10 mouse cellular contexts compared by ENCODE assay signal in the genomic region with DNA sequence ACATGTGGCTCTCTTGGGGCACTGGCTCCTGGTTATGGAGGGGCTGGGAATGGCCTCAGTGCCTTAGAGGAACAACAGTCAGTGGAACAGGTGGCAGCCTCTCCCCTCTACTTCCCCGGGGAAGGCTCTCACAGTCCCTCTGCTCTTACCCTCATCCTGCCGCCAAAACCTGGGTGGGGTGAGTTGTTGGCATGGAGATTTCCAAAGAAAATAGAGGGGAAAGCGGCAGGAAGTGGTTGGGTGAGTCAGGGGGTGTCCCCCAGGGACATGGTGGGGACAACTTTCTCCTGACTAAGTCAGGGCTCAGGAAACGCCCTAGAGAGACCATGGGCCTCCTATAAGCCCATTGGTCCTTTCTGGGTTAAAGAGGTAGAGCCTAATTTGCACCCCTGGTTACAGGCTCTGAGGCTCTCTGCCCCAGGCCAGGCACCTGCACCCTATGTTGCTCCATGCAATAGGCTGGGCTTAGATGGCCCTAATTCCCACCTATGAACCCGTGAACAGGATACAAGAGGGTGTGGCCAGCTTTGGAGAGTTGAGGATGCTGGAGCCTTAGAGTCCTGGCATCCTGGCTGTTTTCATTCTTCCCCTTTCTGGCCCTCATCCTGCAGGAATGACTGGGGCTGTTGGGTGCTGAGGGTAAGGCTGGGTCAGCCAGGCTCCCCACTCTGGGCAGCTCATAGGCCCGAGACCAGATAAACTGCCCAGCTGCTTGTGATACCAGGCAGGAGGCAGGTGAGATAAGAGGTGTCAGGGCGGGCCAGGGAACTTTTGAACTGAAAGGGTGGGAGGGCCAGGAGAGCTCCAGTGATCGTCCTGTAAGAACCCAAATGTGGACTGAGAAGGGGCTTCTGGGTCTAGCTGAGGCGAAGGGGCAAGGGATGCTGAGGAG. TPM values are rescaled to one million over a fixed set of nuclear protein-coding genes. Genes with fewer than 3 reads are reported as not detected.
DNase-seq lines count a peak whose midpoint lies in the region; ATAC-seq and TF ChIP-seq lines count a peak whose summit lies in the region.
"Had no signal": no experiment of that assay in that cellular context is flagged by ENCODE, and none has a peak within 500 bp of the region (broad histone marks: within the 10 kb centered on the region; RNA-seq: fewer than 3 reads in every experiment).

No protein-coding gene starts in this region.

- TF ChIP-seq POLR2A in limb, embryonic 14.5 days (IDR thresholded peaks at IDR 0.05; ENCODE audit: borderline replicate concordance, extremely low read depth, insufficient read depth, insufficient read length), result no peak

- H3K4me1 ChIP-seq in lung, embryonic 16.5 days (replicated peaks; ENCODE audit: control insufficient read depth, insufficient read depth, low read length), result peaks cover 60% of the 10 kb centered on the region
- peaks cover 49% of the 10 kb centered on the region for H3K4me1 ChIP-seq in limb, embryonic 14.5 days (ENCODE audit: control insufficient read depth, insufficient read depth, low read length)

- H3K36me3 ChIP-seq in lung, embryonic 16.5 days (ENCODE audit: control insufficient read depth, insufficient read depth, low read length), result no peaks in the 10 kb centered on the region
- H3K36me3 ChIP-seq in limb, embryonic 14.5 days (ENCODE audit: control insufficient read depth, insufficient read depth, low read length), result no peaks in the 10 kb centered on the region

- DNase-seq in lung, postnatal 10 days, result no peak
- no peak for DNase-seq in limb, embryonic 14.5 days (ENCODE audit: low spot score)
- DNase-seq in spleen, postnatal 36 days (ENCODE audit: low spot score in 2 of 2), result peak; percentile 60 to 71
- no peak for DNase-seq in urinary bladder, postnatal 4 days (ENCODE audit: low spot score in 2 of 2)
- no peak for DNase-seq in frontal cortex, postnatal 10 days (ENCODE audit: low spot score in 2 of 2)

- no peaks in the 10 kb centered on the region for H3K9me3 ChIP-seq in lung, embryonic 16.5 days (ENCODE audit: control insufficient read depth, low read length)
- H3K9me3 ChIP-seq in limb, embryonic 14.5 days (ENCODE audit: control insufficient read depth, low read length), result no peaks in the 10 kb centered on the region

- H3K27ac ChIP-seq in lung, embryonic 16.5 days (ENCODE audit: low read length), result no peak overlapping the region
- no peak overlapping the region for H3K27ac ChIP-seq in limb, embryonic 14.5 days (replicated peaks; ENCODE audit: low read depth, low read length)

- no peak overlapping the region for H3K4me3 ChIP-seq in lung, embryonic 16.5 days (ENCODE audit: low read length)
- peak overlapping the region; percentile 26; the same call in 1 of the 2 replicates for H3K4me3 ChIP-seq in limb, embryonic 14.5 days (replicated peaks; ENCODE audit: low read length)

- 55% methylated on average over 9 of the region's 9 CpGs for WGBS in lung, embryonic 16.5 days
- WGBS in limb, embryonic 14.5 days, result 67% methylated on average over 9 of the region's 9 CpGs

- H3K27me3 ChIP-seq in lung, embryonic 16.5 days (ENCODE audit: control insufficient read depth, insufficient read depth, low read depth, low read length), result no peaks in the 10 kb centered on the region
- no peaks in the 10 kb centered on the region for H3K27me3 ChIP-seq in limb, embryonic 14.5 days (ENCODE audit: control insufficient read depth, insufficient read depth, low read length)

- no peak for ATAC-seq in lung, embryonic 16.5 days (ENCODE audit: low read depth)
- peak; percentile 55 for ATAC-seq in erythroblast, adult 5-6 weeks (replicated peaks; ENCODE audit: low FRiP score, poor library complexity, severe bottlenecking)
- no peak for ATAC-seq in limb, embryonic 14.5 days (ENCODE audit: low FRiP score, low read depth)

- peak overlapping the region; percentile 27; the same call in 1 of the 2 replicates for H3K4me2 ChIP-seq in lung, embryonic 16.5 days (ENCODE audit: low read depth, low read length)
- peak overlapping the region; percentile 41 for H3K4me2 ChIP-seq in limb, embryonic 14.5 days (replicated peaks; ENCODE audit: low read depth, low read length, severe bottlenecking)

- H3K9ac ChIP-seq in lung, embryonic 16.5 days (ENCODE audit: low read length), result no peak overlapping the region
- H3K9ac ChIP-seq in limb, embryonic 14.5 days (ENCODE audit: low read depth, low read length, severe bottlenecking), result no peak overlapping the region

RNA-seq across cellular contexts. Expression of a gene that starts 2.9 kb away (rescaled TPM):
- 70.5 and 84.9 TPM in 2 replicates for polyA plus RNA-seq in lung, embryonic 16.5 days (2015; fragmentation: Nextera tagmentation; extraction: Ambion mirVana)
- 183 and 231 TPM in 2 replicates for total RNA-seq in erythroblast, adult 5-6 weeks (2015; ENCODE audit: low replicate concordance)
- 447 and 529 TPM in 2 replicates for total RNA-seq in erythroblast, adult 5-6 weeks (2017; ENCODE audit: low replicate concordance)
- 87.1 and 111 TPM in 2 replicates for polyA plus RNA-seq in limb, embryonic 14.5 days (2012; rRNA removed)
- polyA plus RNA-seq in limb, embryonic 14.5 days (2014; fragmentation: Nextera tagmentation; extraction: Ambion mirVana), result 15.3 and 17.8 TPM in 2 replicates

RNA-seq across cellular contexts. Expression of a gene that starts 36.9 kb away (rescaled TPM):
- polyA plus RNA-seq in lung, embryonic 16.5 days (2015; fragmentation: Nextera tagmentation; extraction: Ambion mirVana), result 0.10 TPM in 1 of 2 replicates, not detected in the other
- 0.63 TPM in 1 of 2 replicates, not detected in the other for total RNA-seq in erythroblast, adult 5-6 weeks (2015; ENCODE audit: low replicate concordance)
- total RNA-seq in erythroblast, adult 5-6 weeks (2017; ENCODE audit: low replicate concordance), result 0.28 TPM in 1 of 2 replicates, not detected in the other
- not detected in 2 replicates for polyA plus RNA-seq in limb, embryonic 14.5 days (2012; rRNA removed)
- polyA plus RNA-seq in limb, embryonic 14.5 days (2014; fragmentation: Nextera tagmentation; extraction: Ambion mirVana), result not detected in 2 replicates
- total RNA-seq: heart, adult 18-20 months; left cerebral cortex, postnatal 25 days had no signal
- polyA plus RNA-seq: brain, embryonic 14.5 days had no signal

Comparison
In these comparisons a context has a peak if more than half of its experiments do, and no peak if none do; other contexts are left out.
1. DNase-seq: peak in spleen, postnatal 36 days (2 of 2); none in lung, postnatal 10 days (single experiment), limb, embryonic 14.5 days (single experiment), urinary bladder, postnatal 4 days (0 of 2) and frontal cortex, postnatal 10 days (0 of 2).